Mouse (Mus musculus) kidney, adult 2 months (tissue): ENCODE measurements at regions not wholly inside any gene's neighbourhood (a gene's known extent, or its start where the extent isn't known, plus 50 kb on each side); places are given as distances from the start of the nearest gene placed in this dataset.
"Not testable (repeated sequence)": the region's sequence is repeated elsewhere in the genome, so short reads cannot be mapped to it uniquely, and the experiment has no call there.

Source experiments
- CTCF ChIP-seq: fragments of 200-500 bp; conservative IDR thresholded peaks from 2 replicates; pipeline ENCODE4 v1.5.1; 2011; ENCODE audit warnings: low read depth, mild to moderate bottlenecking, control low read depth, low read length, moderate library complexity, mixed read lengths; ENCODE audit not compliant: insufficient read depth, insufficient read length
- POLR2A ChIP-seq: fragments of 200-500 bp; IDR thresholded peaks from one replicate; pipeline ENCODE4 v1.6.1; 2011; ENCODE audit warnings: low read depth, low read length, control low read depth

DNA sequence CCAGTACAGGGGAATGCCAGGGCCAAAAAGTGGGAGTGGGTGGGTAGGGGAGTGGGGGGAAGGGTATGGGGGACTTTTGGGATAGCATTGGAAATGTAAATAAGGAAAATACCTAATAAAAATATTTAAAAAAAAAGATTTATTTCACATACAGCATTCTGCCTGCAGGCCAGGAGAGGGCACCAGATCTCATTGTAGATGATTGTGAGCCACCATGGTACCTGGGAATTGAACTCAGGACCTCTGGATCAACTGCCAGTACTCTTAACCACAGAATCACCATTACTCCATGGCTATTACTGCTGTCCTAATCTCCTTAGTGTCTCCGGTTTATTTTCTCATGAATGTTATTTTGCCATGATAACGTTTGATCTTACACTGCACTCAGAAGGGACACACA, 132.1 kb upstream of the Gdi2 start:
- not testable (repeated sequence) for TF ChIP-seq CTCF, POLR2A
